7 mouse cellular contexts compared by ENCODE assay signal in genomic region chr8:45975126-45975836, GRCm38 (mm10). TPM values are rescaled to one million over a fixed set of nuclear protein-coding genes. Genes with fewer than 3 reads are reported as not detected.
A peak's percentile ranks its signal among the peaks of the same experiment; 100 is the strongest.
DNase-seq lines count a peak whose midpoint lies in the region; ATAC-seq lines count a peak whose summit lies in the region.

Gene 1700029J07Rik (minus strand): TSS chr8:45975252.
Gene Ufsp2 (plus strand): TSS chr8:45975528.

- ATAC-seq in intestine, embryonic 16.5 days, result peak; percentile 98
- peak; percentile 99 for ATAC-seq in midbrain, embryonic 11.5 days (ENCODE audit: low FRiP score)

- peak within 1 kb of the TSS; percentile 65 for H3K4me2 ChIP-seq in intestine, embryonic 16.5 days (ENCODE audit: low read depth, low read length)
- H3K4me2 ChIP-seq in midbrain, embryonic 11.5 days, result peak within 1 kb of the TSS; percentile 66

- WGBS in intestine, embryonic 16.5 days, result under 1% methylated on average over 57 of the region's 57 CpGs
- under 1% methylated on average over 57 of the region's 57 CpGs for WGBS in midbrain, embryonic 11.5 days

- intact Hi-C loops in left cerebral cortex, postnatal 36 days (cut with DNase I), result no loop called here

- H3K9ac ChIP-seq in intestine, embryonic 16.5 days (ENCODE audit: low read depth, low read length), result peak within 1 kb of the TSS; percentile 77
- peak within 1 kb of the TSS; percentile 66 for H3K9ac ChIP-seq in midbrain, embryonic 11.5 days (ENCODE audit: low read length)

- H3K27me3 ChIP-seq in intestine, embryonic 16.5 days (replicated peaks; ENCODE audit: control insufficient read depth, insufficient read depth, low read length), result no peaks in the 10 kb centered on the region
- no peaks in the 10 kb centered on the region for H3K27me3 ChIP-seq in midbrain, embryonic 11.5 days (ENCODE audit: control insufficient read depth, insufficient read depth, low read length)

- DNase-seq in adrenal gland, adult 8-10 months, result peak; percentile 96
- DNase-seq in embryo, embryonic 9.5 days (ENCODE audit: extremely low spot score), result peak; percentile 95
- DNase-seq in gastrocnemius, postnatal 4 days (ENCODE audit: low spot score in 2 of 2), result peak; percentile 91 to 98
- DNase-seq in left cerebral cortex, postnatal 36 days (ENCODE audit: low spot score in 2 of 2), result peak; percentile 97 to 98
- DNase-seq in midbrain, embryonic 11.5 days (ENCODE audit: low spot score, missing footprints), result peak; percentile 100
- DNase-seq in skeletal muscle tissue, adult 2 months (ENCODE audit: low read depth, low spot score), result peak; percentile 96

- peak within 1 kb of the TSS; percentile 80 for H3K27ac ChIP-seq in intestine, embryonic 16.5 days (ENCODE audit: low read length)
- peak within 1 kb of the TSS; percentile 63 for H3K27ac ChIP-seq in midbrain, embryonic 11.5 days (ENCODE audit: low read depth, low read length)

- peak within 1 kb of the TSS; percentile 57 for H3K4me3 ChIP-seq in intestine, embryonic 16.5 days (ENCODE audit: low read length)
- peak within 1 kb of the TSS; percentile 60 for H3K4me3 ChIP-seq in midbrain, embryonic 11.5 days (ENCODE audit: low read depth, low read length)

- 0 out of 2 replicates have a peak, but pooled peaks cover 3% of the 10 kb centered on the region for H3K4me1 ChIP-seq in intestine, embryonic 16.5 days (ENCODE audit: control insufficient read depth, insufficient read depth, low read length)
- peaks cover 7% of the 10 kb centered on the region for H3K4me1 ChIP-seq in midbrain, embryonic 11.5 days (ENCODE audit: control insufficient read depth, insufficient read depth, low read length)

- 0 out of 2 replicates have a peak, but pooled peaks cover 3% of the 10 kb centered on the region for H3K9me3 ChIP-seq in intestine, embryonic 16.5 days (ENCODE audit: control insufficient read depth, low read length)
- no peaks in the 10 kb centered on the region for H3K9me3 ChIP-seq in midbrain, embryonic 11.5 days (ENCODE audit: control insufficient read depth, low read length)

- peaks cover 3% of the 10 kb centered on the region; the same call in 1 of the 2 replicates for H3K36me3 ChIP-seq in intestine, embryonic 16.5 days (ENCODE audit: control insufficient read depth, insufficient read depth, low read length)
- H3K36me3 ChIP-seq in midbrain, embryonic 11.5 days (ENCODE audit: control insufficient read depth, insufficient read depth, low read length), result 0 out of 2 replicates have a peak, but pooled peaks cover 2% of the 10 kb centered on the region

RNA-seq across cellular contexts. Expression of gene 1700029J07Rik, which starts in this region (rescaled TPM):
- total RNA-seq in adrenal gland, adult 8-10 months (2022), result 1 to 10 TPM; 2.0 to 4.5 (median 3.5) TPM
- 1 to 10 TPM; 1.7 to 2.0 TPM for total RNA-seq in gastrocnemius, postnatal 4 days (2021)
- 2.2 and 2.4 TPM in 2 replicates for polyA plus RNA-seq in intestine, embryonic 16.5 days (2015; fragmentation: Nextera tagmentation; extraction: Ambion mirVana)
- total RNA-seq in left cerebral cortex, postnatal 36 days (2021), result 1 to 10 TPM; 2.0 to 3.4 TPM
- polyA plus RNA-seq in midbrain, embryonic 11.5 days (2014; fragmentation: Nextera tagmentation; extraction: Ambion mirVana), result 2.8 and 3.4 TPM in 2 replicates

RNA-seq across cellular contexts. Expression of gene Ufsp2, which starts in this region (rescaled TPM):
- 10 to 100 TPM; 58.7 to 68.6 (median 63.6) TPM for total RNA-seq in adrenal gland, adult 8-10 months (2022)
- total RNA-seq in gastrocnemius, postnatal 4 days (2021), result 10 to 100 TPM; 38.0 to 41.6 TPM
- 78.0 and 83.1 TPM in 2 replicates for polyA plus RNA-seq in intestine, embryonic 16.5 days (2015; fragmentation: Nextera tagmentation; extraction: Ambion mirVana)
- 10 to 100 TPM; 57.4 to 58.4 TPM for total RNA-seq in left cerebral cortex, postnatal 36 days (2021)
- 52.6 and 55.0 TPM in 2 replicates for polyA plus RNA-seq in midbrain, embryonic 11.5 days (2014; fragmentation: Nextera tagmentation; extraction: Ambion mirVana)

Comparison
In these comparisons a context has a peak if more than half of its experiments do, and no peak if none do; other contexts are left out.
1. Peak in every context shown above with its lines: DNase-seq, ATAC-seq, H3K4me3 ChIP-seq and H3K27ac ChIP-seq.